Mouse (Mus musculus) MEL (cell line): ENCODE data around the gene Tbc1d9.

Source experiments
- CTCF ChIP-seq, 3 experiments: IDR thresholded peaks in 2 of 3; conservative IDR thresholded peaks in 1 of 3; 2 replicates each; pipeline ENCODE4 v1.5.1; 2011 to 2012; ENCODE audit warnings: low read length in 3 of 3, low read depth in 2 of 3, mild to moderate bottlenecking in 2 of 3, improper control_type of control experiment in 1 of 3, inconsistent platforms in 1 of 3, mixed read lengths in 1 of 3, moderate library complexity in 1 of 3; ENCODE audit not compliant: control insufficient read depth in 1 of 3, insufficient read depth in 1 of 3, poor library complexity in 1 of 3, severe bottlenecking in 1 of 3
- ELF1 ChIP-seq: IDR thresholded peaks from 2 replicates; pipeline ENCODE4 v1.6.1; 2014; ENCODE audit warnings: low read depth, mild to moderate bottlenecking, inconsistent platforms, low read length, improper control_type of control experiment, moderate library complexity
- EP300 ChIP-seq, 2 experiments: IDR thresholded peaks; 2 replicates each; pipeline ENCODE4 v1.6.1; 2011; ENCODE audit warnings: improper control_type of control experiment in 2 of 2, low read length in 2 of 2, low read depth in 1 of 2, mild to moderate bottlenecking in 1 of 2
- HCFC1 ChIP-seq: IDR thresholded peaks from 2 replicates; pipeline ENCODE4 v1.6.1; 2012; ENCODE audit warnings: low read depth, mild to moderate bottlenecking, inconsistent platforms, low read length, improper control_type of control experiment, moderate library complexity
- KAT2A ChIP-seq: conservative IDR thresholded peaks from 2 replicates; pipeline ENCODE4 v1.6.1; 2012; ENCODE audit warnings: low read depth, low read length, improper control_type of control experiment, inconsistent platforms
- MAFK ChIP-seq: IDR thresholded peaks from 2 replicates; pipeline ENCODE4 v1.6.1; 2011; ENCODE audit warnings: low read depth, mild to moderate bottlenecking, low read length, improper control_type of control experiment, borderline replicate concordance
- POLR2A ChIP-seq, 2 experiments: IDR thresholded peaks; 2 replicates each; pipeline ENCODE4 v1.6.1; 2011 to 2012; ENCODE audit warnings: low read length in 2 of 2, mild to moderate bottlenecking in 2 of 2, control low read depth in 1 of 2, improper control_type of control experiment in 1 of 2, low read depth in 1 of 2, moderate library complexity in 1 of 2; ENCODE audit not compliant: control insufficient read depth in 1 of 2, insufficient read depth in 1 of 2, poor library complexity in 1 of 2
- POLR2AphosphoS5 ChIP-seq: IDR thresholded peaks from 2 replicates; pipeline ENCODE4 v1.6.1; 2012; ENCODE audit warnings: low read depth, borderline replicate concordance, mild to moderate bottlenecking, inconsistent platforms, low read length, moderate library complexity, mixed read lengths
- ZMIZ1 ChIP-seq: IDR thresholded peaks from 2 replicates; pipeline ENCODE4 v1.6.1; 2012; ENCODE audit warnings: low read depth, mild to moderate bottlenecking, inconsistent platforms, low read length, improper control_type of control experiment, moderate library complexity

DNA sequence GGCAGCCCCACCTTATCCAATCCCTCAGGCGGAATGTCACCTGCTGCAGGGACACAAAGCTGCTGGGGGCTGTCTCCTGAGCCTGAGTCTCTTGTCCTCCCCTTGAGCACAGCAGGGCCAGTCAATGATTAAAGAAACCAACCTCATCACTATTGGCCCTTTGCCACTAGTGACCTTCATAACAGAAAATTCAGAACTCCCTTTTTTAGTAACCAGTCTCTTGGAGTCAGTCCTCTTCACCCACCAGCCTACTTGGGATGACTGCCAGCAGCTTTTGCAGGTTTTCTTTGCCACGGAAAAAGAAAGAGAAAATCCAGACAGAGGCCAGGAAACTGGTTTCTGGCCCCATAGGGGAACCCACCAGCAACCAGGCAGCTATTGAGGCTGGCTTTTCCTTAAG lies 30.1 kb upstream of the Tbc1d9 start:
- no peak for TF ChIP-seq CTCF (IDR thresholded peaks at IDR 0.05 in 2 of 3, conservative IDR thresholded peaks at IDR 0.05 in 1 of 3; ENCODE audit: control insufficient read depth in 1 of 3, insufficient read depth in 1 of 3, low read depth in 2 of 3, low read length in 3 of 3, poor library complexity in 1 of 3, severe bottlenecking in 1 of 3)
- TF ChIP-seq ELF1 = no peak
- TF ChIP-seq POLR2A (IDR thresholded peaks at IDR 0.05; ENCODE audit: control insufficient read depth in 1 of 2, insufficient read depth in 1 of 2, low read depth in 1 of 2, low read length in 2 of 2, poor library complexity in 1 of 2) = no peak
- no peak for TF ChIP-seq KAT2A
- no peak for TF ChIP-seq MAFK
- TF ChIP-seq ZMIZ1 = no peak
- no peak for TF ChIP-seq HCFC1
- TF ChIP-seq EP300 (IDR thresholded peaks at IDR 0.05; ENCODE audit: low read depth in 1 of 2, low read length in 2 of 2) = no peak
- TF ChIP-seq POLR2AphosphoS5 = no peak
